Mouse (Mus musculus) embryonic fibroblast, embryonic 13.5 days (primary cell): Measurements from ENCODE around the gene Clec12b.

Experiments
- CTCF ChIP-seq: IDR thresholded peaks from 2 replicates; pipeline ENCODE4 v1.5.1; 2011; ENCODE audit warnings: mild to moderate bottlenecking, control low read depth, low read length, moderate library complexity, borderline replicate concordance; ENCODE audit not compliant: insufficient read depth
- POLR2A ChIP-seq: IDR thresholded peaks from 2 replicates; pipeline ENCODE4 v1.6.1; 2011; ENCODE audit warnings: low read depth, mild to moderate bottlenecking, control low read depth, low read length, moderate library complexity

DNA sequence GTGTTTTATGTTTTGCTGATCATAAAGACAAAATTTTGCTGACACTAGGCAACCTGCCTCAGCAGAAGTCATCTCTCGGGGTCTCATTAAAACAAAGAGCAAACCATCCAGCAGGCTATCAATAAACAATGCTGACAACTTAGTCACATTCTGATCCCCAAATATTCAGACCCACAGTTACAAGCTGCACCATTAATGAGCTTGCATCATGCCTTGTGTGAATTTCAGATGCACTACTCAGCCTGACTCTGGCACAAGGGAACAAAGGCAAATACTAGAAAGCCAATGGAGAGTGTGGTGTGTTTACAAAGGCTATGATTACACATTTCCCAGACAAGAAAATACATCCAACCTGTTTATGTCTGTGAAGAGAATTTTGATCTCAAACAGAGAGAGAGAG lies 28.5 kb upstream of the Clec12b start:
- TF ChIP-seq POLR2A: no peak
- TF ChIP-seq CTCF: no peak
